Mouse (Mus musculus): ENCODE measurements around the gene Gid4. TPM values are rescaled to one million over a fixed set of nuclear protein-coding genes. Genes with fewer than 3 reads are reported as not detected.
A peak's percentile ranks its signal among the peaks of the same experiment; 100 is the strongest.

The Gid4 gene
- total and polyA plus RNA-seq, 2 experiments from 2014 or later, result 22.6 to 35.7 TPM

- H3K4me2 ChIP-seq (ENCODE audit: low read depth), result no peak overlapping the region
- H3K4me3 ChIP-seq (ENCODE audit: low read depth, low read length), result no peak overlapping the region
- no peak overlapping the region for H3K9ac ChIP-seq
- peak; percentile 76 for TF ChIP-seq CTCF (IDR thresholded peaks at IDR 0.05; ENCODE audit: low read depth)
- H3K27me3 ChIP-seq (ENCODE audit: insufficient read depth, low read length), result no peaks in the 10 kb centered on the region
- DNase-seq, result peak; percentile 90
- peaks cover 19% of the 10 kb centered on the region for H3K36me3 ChIP-seq (ENCODE audit: insufficient read depth)
- ATAC-seq, result no peak
- H3K27ac ChIP-seq (ENCODE audit: low read depth, low read length), result no peak overlapping the region
- 0 out of 2 replicates have a peak, but pooled peaks cover 2% of the 10 kb centered on the region for H3K4me1 ChIP-seq (ENCODE audit: insufficient read depth)
- H3K9me3 ChIP-seq (ENCODE audit: low read length), result no peaks in the 10 kb centered on the region
- WGBS, result 10% methylated on average over 3 of the region's 3 CpGs
Observed at GRCm38 (mm10) chr11:60412173-60412572, 4.8 kb upstream of the Gid4 start.

- ATAC-seq (no peak), DNase-seq (no peak)
- Histone ChIP-seq H3K9ac (no peak overlapping the region), H3K36me3 (ENCODE audit: insufficient read depth) (peaks cover 12% of the 10 kb centered on the region), H3K4me2 (ENCODE audit: low read depth) (no peak overlapping the region), H3K27ac (ENCODE audit: low read depth, low read length) (no peak overlapping the region), H3K4me3 (ENCODE audit: low read depth, low read length) (no peak overlapping the region), H3K27me3 (ENCODE audit: insufficient read depth, low read length) (no peaks in the 10 kb centered on the region), H3K4me1 (ENCODE audit: insufficient read depth) (0 out of 2 replicates have a peak, but pooled peaks cover 3% of the 10 kb centered on the region), H3K9me3 (ENCODE audit: low read length) (no peaks in the 10 kb centered on the region)
- 89% methylated on average over 2 of the region's 2 CpGs for WGBS
- TF ChIP-seq CTCF (IDR thresholded peaks at IDR 0.05; ENCODE audit: low read depth), result no peak
Observed at GRCm38 (mm10) chr11:60412921-60413320, 4.0 kb upstream of the Gid4 start.

GRCm38 (mm10) chr11:60416590-60416962, 369 bp upstream of the Gid4 start:
- Histone ChIP-seq H3K4me1 (ENCODE audit: insufficient read depth) (peaks cover 16% of the 10 kb centered on the region), H3K27me3 (ENCODE audit: insufficient read depth, low read length) (no peaks in the 10 kb centered on the region), H3K9ac (peak overlapping the region; percentile 85), H3K36me3 (ENCODE audit: insufficient read depth) (no peaks in the 10 kb centered on the region), H3K9me3 (ENCODE audit: low read length) (no peaks in the 10 kb centered on the region), H3K4me3 (ENCODE audit: low read depth, low read length) (peak overlapping the region; percentile 83), H3K4me2 (ENCODE audit: low read depth) (peak overlapping the region; percentile 83), H3K27ac (ENCODE audit: low read depth, low read length) (peak overlapping the region; percentile 78)
- ATAC-seq (no peak), DNase-seq (no peak)
- WGBS, result under 1% methylated on average over 21 of the region's 21 CpGs
- no peak for TF ChIP-seq CTCF (IDR thresholded peaks at IDR 0.05; ENCODE audit: low read depth)

DNA sequence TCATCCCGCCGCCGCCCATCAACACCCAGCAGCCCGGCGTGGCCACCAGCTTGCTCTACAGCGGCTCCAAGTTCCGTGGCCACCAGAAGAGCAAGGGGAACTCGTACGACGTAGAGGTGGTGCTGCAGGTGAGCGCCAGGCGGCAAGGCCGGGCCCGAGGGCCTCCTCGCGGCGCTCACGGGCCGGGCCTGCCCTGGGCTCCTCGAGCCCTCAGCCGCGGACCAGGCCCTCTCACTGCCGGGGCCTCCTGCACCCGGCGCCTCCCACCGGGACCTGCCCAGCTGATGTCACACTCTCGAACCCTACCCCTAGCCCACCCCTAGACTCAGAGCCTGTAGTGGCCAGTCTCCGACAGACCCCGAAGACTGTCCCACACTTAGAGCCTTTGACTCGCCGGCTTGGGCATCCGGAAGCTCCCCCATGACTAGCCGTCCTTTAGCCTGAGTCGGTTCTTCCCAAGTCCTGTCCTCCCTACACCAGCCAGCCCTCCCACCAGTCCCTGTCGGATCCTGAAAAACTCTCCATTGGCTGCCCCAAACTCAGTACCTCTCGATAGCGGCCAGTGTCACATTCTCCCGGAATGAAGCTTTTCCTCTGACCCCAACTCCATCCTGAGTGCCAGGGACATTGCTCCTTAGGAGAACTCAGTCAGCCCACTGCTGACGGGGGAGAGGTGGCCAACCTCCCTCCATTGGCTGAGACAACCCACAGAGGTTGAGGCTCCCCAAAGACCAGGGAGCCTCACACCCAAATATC, 950 bp downstream of the Gid4 start, which contains the start of gene Atpaf2:
Gene Atpaf2, minus strand, starts transcription at position 741 of the 756 bp plus-strand sequence.
- 5% methylated on average over 38 of the region's 39 CpGs for WGBS
- ATAC-seq, result no peak; the same call in 1 of the 2 replicates
- H3K27ac ChIP-seq (ENCODE audit: low read depth, low read length), result peak within 1 kb of the TSS; percentile 84
- H3K27me3 ChIP-seq (ENCODE audit: insufficient read depth, low read length), result no peaks in the 10 kb centered on the region
- peak within 1 kb of the TSS; percentile 83 for H3K4me3 ChIP-seq (ENCODE audit: low read depth, low read length)
- no peak for DNase-seq
- H3K9ac ChIP-seq, result peak within 1 kb of the TSS; percentile 81
- no peak for TF ChIP-seq CTCF (IDR thresholded peaks at IDR 0.05; ENCODE audit: low read depth)
- peaks cover 16% of the 10 kb centered on the region for H3K4me1 ChIP-seq (ENCODE audit: insufficient read depth)
- H3K36me3 ChIP-seq (ENCODE audit: insufficient read depth), result no peaks in the 10 kb centered on the region
- H3K9me3 ChIP-seq (ENCODE audit: low read length), result no peaks in the 10 kb centered on the region
- H3K4me2 ChIP-seq (ENCODE audit: low read depth), result peak within 1 kb of the TSS; percentile 67

GRCm38 (mm10) chr11:60418473-60418803, 1.5 kb downstream of the Gid4 start:
- no peak for DNase-seq
- H3K27ac ChIP-seq (ENCODE audit: low read depth, low read length), result no peak overlapping the region

DNA sequence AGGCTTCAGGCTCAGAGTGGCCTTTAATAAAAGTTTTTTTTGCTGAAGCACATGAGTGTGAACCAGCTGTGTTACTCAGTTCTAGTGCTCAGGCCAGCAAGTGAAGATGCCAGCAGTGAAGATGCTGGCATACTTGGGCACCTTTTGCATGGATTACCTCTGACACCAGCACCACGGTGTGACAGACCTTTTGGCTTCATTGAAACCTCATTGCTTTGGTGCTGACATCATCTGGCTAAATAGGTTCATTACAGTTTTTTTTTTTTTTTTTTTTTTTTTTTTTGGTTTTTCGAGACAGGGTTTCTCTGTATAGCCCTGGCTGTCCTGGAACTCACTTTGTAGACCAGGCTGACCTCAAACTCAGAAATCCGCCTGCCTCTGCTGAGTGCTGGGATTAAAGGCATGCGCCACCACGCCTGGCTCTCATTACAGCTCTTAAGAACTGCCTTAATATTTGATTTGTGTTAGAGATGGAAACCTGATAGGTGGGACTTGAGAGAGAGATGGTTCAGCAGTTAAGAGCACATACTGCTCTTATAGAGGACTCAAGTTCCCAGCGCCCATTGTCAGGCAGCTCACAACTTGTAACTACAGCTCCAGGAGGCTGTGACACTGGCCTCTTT, 5.2 kb downstream of the Gid4 start:
- 65% methylated on average over 6 of the region's 6 CpGs for WGBS
- DNase-seq, result no peak
- H3K36me3 ChIP-seq (ENCODE audit: insufficient read depth), result 0 out of 2 replicates have a peak, but pooled peaks cover 8% of the 10 kb centered on the region
- no peaks in the 10 kb centered on the region for H3K27me3 ChIP-seq (ENCODE audit: insufficient read depth, low read length)
- H3K9me3 ChIP-seq (ENCODE audit: low read length), result no peaks in the 10 kb centered on the region
- peak; percentile 38 for TF ChIP-seq CTCF (IDR thresholded peaks at IDR 0.05; ENCODE audit: low read depth)
- H3K4me2 ChIP-seq (ENCODE audit: low read depth), result no peak overlapping the region
- no peak for ATAC-seq
- H3K4me3 ChIP-seq (ENCODE audit: low read depth, low read length), result no peak overlapping the region
- no peak overlapping the region for H3K9ac ChIP-seq
- no peak overlapping the region for H3K27ac ChIP-seq (ENCODE audit: low read depth, low read length)
- H3K4me1 ChIP-seq (ENCODE audit: insufficient read depth), result peaks cover 13% of the 10 kb centered on the region

More at GRCm38 (mm10) chr11:60418473-60418803, 1.5 kb downstream of the Gid4 start:
- H3K4me1 ChIP-seq (ENCODE audit: insufficient read depth), result peaks cover 16% of the 10 kb centered on the region
- 25% methylated on average over 6 of the region's 6 CpGs for WGBS
- ATAC-seq, result no peak
- H3K4me2 ChIP-seq (ENCODE audit: low read depth), result peak overlapping the region; percentile 67
- no peaks in the 10 kb centered on the region for H3K36me3 ChIP-seq (ENCODE audit: insufficient read depth)
- H3K4me3 ChIP-seq (ENCODE audit: low read depth, low read length), result peak overlapping the region; percentile 83
- no peak for TF ChIP-seq CTCF (IDR thresholded peaks at IDR 0.05; ENCODE audit: low read depth)
- H3K9ac ChIP-seq, result peak overlapping the region; percentile 81
- no peaks in the 10 kb centered on the region for H3K27me3 ChIP-seq (ENCODE audit: insufficient read depth, low read length)
- H3K9me3 ChIP-seq (ENCODE audit: low read length), result no peaks in the 10 kb centered on the region

DNA sequence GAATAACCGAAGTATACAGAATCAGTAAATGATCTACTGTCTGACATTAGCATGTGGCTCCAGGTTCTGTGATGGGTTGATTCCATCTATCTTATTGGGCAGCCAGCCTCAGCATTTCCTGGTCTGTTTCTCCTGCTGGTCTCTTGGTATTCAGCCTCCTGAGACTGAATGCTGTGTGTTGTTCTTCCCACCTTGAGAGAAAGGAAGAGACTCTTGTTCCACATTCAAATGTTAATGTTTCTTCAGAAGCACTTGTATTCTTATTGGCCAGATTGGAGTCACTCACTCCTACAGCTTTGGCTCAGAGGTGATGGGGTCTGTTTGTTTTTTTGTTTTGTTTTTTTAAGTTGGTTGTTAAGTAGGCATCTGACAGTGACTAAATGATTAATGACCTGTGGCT, 6.1 kb downstream of the Gid4 start:
- no peaks in the 10 kb centered on the region for H3K9me3 ChIP-seq (ENCODE audit: low read length)
- no peak overlapping the region for H3K27ac ChIP-seq (ENCODE audit: low read depth, low read length)
- H3K27me3 ChIP-seq (ENCODE audit: insufficient read depth, low read length), result no peaks in the 10 kb centered on the region
- DNase-seq (no peak), ATAC-seq (no peak)
- H3K9ac ChIP-seq, result no peak overlapping the region
- 42% methylated on average over 1 of the region's 1 CpGs for WGBS
- peaks cover 11% of the 10 kb centered on the region for H3K4me1 ChIP-seq (ENCODE audit: insufficient read depth)
- no peak overlapping the region for H3K4me3 ChIP-seq (ENCODE audit: low read depth, low read length)
- no peak overlapping the region for H3K4me2 ChIP-seq (ENCODE audit: low read depth)
- TF ChIP-seq CTCF (IDR thresholded peaks at IDR 0.05; ENCODE audit: low read depth), result no peak
- H3K36me3 ChIP-seq (ENCODE audit: insufficient read depth), result 0 out of 2 replicates have a peak, but pooled peaks cover 17% of the 10 kb centered on the region
